Mouse (Mus musculus) monocyte, adult 59 days (primary cell): ENCODE data around the gene Cdc42bpa. TPM values are rescaled to one million over a fixed set of nuclear protein-coding genes. Genes with fewer than 3 reads are reported as not detected.

Experiments used
- total RNA-seq, 2 experiments: library from RNA; stranded (reverse); gene quantifications; one replicate each; pipeline ENCODE4 v1.2.4; 2023

Gene Cdc42bpa
- 1 to 10 TPM; 3.6 to 4.5 TPM for total RNA-seq

DNA sequence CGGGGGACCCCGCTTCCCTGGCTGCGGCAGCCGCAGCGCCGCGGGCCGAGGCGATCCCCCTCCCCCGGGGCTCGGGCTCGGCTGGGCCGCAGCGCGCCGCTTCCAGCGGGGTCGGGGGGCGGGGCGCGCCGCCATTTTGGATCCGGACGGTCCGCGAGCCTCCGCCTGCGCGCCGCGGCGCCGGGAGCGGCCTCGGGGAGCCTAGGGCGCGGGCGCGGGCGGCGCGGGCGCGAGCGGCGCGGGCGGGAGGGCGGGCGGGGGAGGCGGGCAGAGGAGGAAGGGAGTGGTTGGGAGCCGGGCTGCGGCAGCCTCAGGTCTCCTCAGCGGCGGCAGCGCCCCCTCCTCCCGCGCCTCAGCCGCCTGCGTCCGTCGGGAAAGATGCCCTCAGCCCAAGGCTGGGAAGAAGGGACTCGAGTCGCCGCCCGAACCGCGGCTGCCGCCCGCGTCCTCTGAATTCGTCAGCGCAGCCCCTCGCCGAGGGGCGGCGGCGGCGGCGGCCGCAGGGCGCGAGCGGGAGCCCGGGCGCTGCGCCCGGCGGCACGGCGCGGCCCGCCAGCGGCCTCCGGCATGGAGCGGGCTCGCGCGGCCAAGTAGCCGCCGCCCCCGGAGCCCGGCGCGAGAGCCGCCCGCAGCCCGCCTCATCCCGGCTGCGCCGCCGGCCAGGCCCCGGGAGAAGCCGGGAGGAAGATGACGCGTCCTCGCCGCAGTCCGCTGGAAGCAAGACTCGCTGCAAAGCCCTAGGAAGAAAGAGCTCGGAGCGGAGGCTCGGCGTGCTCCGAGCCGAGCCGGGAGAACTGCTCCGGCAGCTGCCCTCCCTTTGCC, at the start of gene Cdc42bpa:
Gene Cdc42bpa, plus strand, starts transcription at position 752 of the 822 bp plus-strand sequence.

GRCm38 (mm10) chr1:180198959-180199714, 238.9 kb downstream of the Cdc42bpa start, which contains the start of gene Coq8a:
Gene Coq8a (minus strand): TSS chr1:180199602.

Other genes starting within 250 kb of the Cdc42bpa start
- not detected for gene Kif28, start 215.2 kb upstream of the Cdc42bpa start, total RNA-seq
- under 1 TPM in 1 of 2 experiments, not detected in 1; 0.37 TPM for gene Gm10518, start 157.1 kb upstream of the Cdc42bpa start, total RNA-seq
- gene Ahctf1, start 156.8 kb upstream of the Cdc42bpa start, total RNA-seq = 10 to 100 TPM; 49.6 to 55.3 TPM
- gene Coq8a, start 239.1 kb downstream of the Cdc42bpa start, total RNA-seq = 10 to 100 TPM in 1 of 2 experiments, 1 to 10 TPM in 1; 8.7 to 10.1 TPM